Mouse (Mus musculus): Measurements from ENCODE around the gene Grap2. TPM values are rescaled to one million over a fixed set of nuclear protein-coding genes. Genes with fewer than 3 reads are reported as not detected.

Grap2 gene
- total RNA-seq, 1 experiment from 2014 or later: 108 TPM

GRCm38 (mm10) chr15:80590641-80591040 lies 18.2 kb downstream of the Grap2 start:
- no peak for ATAC-seq (ENCODE audit: extremely low read depth, insufficient number of reproducible peaks, low FRiP score, poor library complexity, severe bottlenecking)

GRCm38 (mm10) chr15:80592737-80593136 lies 20.3 kb downstream of the Grap2 start:
- no peak for ATAC-seq (ENCODE audit: extremely low read depth, insufficient number of reproducible peaks, low FRiP score, poor library complexity, severe bottlenecking)

- no peak for ATAC-seq (ENCODE audit: extremely low read depth, insufficient number of reproducible peaks, low FRiP score, poor library complexity, severe bottlenecking)
Measured at GRCm38 (mm10) chr15:80593877-80594276, 21.5 kb downstream of the Grap2 start.

GRCm38 (mm10) chr15:80598750-80599149 lies 26.4 kb downstream of the Grap2 start:
- no peak for ATAC-seq (ENCODE audit: extremely low read depth, insufficient number of reproducible peaks, low FRiP score, poor library complexity, severe bottlenecking)

GRCm38 (mm10) chr15:80599213-80599750 lies 26.9 kb downstream of the Grap2 start:
- peak; percentile 81 for ATAC-seq (ENCODE audit: extremely low read depth, insufficient number of reproducible peaks, low FRiP score, poor library complexity, severe bottlenecking)

- no peak for ATAC-seq (ENCODE audit: extremely low read depth, insufficient number of reproducible peaks, low FRiP score, poor library complexity, severe bottlenecking)
Measured at GRCm38 (mm10) chr15:80599843-80600242, 27.4 kb downstream of the Grap2 start.

GRCm38 (mm10) chr15:80601456-80601855 lies 29.1 kb downstream of the Grap2 start:
- ATAC-seq (ENCODE audit: extremely low read depth, insufficient number of reproducible peaks, low FRiP score, poor library complexity, severe bottlenecking): no peak

- ATAC-seq (ENCODE audit: extremely low read depth, insufficient number of reproducible peaks, low FRiP score, poor library complexity, severe bottlenecking): no peak
Measured at GRCm38 (mm10) chr15:80602487-80602886, 30.1 kb downstream of the Grap2 start.

GRCm38 (mm10) chr15:80604026-80604425 lies 31.6 kb downstream of the Grap2 start:
- ATAC-seq (ENCODE audit: extremely low read depth, insufficient number of reproducible peaks, low FRiP score, poor library complexity, severe bottlenecking): no peak

GRCm38 (mm10) chr15:80607970-80608369 lies 35.6 kb downstream of the Grap2 start:
- ATAC-seq (ENCODE audit: extremely low read depth, insufficient number of reproducible peaks, low FRiP score, poor library complexity, severe bottlenecking): no peak

GRCm38 (mm10) chr15:80610335-80610734 lies 37.9 kb downstream of the Grap2 start:
- no peak for ATAC-seq (ENCODE audit: extremely low read depth, insufficient number of reproducible peaks, low FRiP score, poor library complexity, severe bottlenecking)

- ATAC-seq (ENCODE audit: extremely low read depth, insufficient number of reproducible peaks, low FRiP score, poor library complexity, severe bottlenecking): peak; percentile 35; the same call in 1 of the 2 replicates
Measured at GRCm38 (mm10) chr15:80611478-80611877, 39.1 kb downstream of the Grap2 start.

GRCm38 (mm10) chr15:80613904-80614303 lies 41.5 kb downstream of the Grap2 start:
- ATAC-seq (ENCODE audit: extremely low read depth, insufficient number of reproducible peaks, low FRiP score, poor library complexity, severe bottlenecking): no peak

- ATAC-seq (ENCODE audit: extremely low read depth, insufficient number of reproducible peaks, low FRiP score, poor library complexity, severe bottlenecking): peak; percentile 34; the same call in 1 of the 2 replicates
Measured at GRCm38 (mm10) chr15:80614500-80615289, 42.3 kb downstream of the Grap2 start.

- ATAC-seq (ENCODE audit: extremely low read depth, insufficient number of reproducible peaks, low FRiP score, poor library complexity, severe bottlenecking): no peak
Measured at GRCm38 (mm10) chr15:80615290-80615570, 42.8 kb downstream of the Grap2 start.

- no peak for ATAC-seq (ENCODE audit: extremely low read depth, insufficient number of reproducible peaks, low FRiP score, poor library complexity, severe bottlenecking)
Measured at GRCm38 (mm10) chr15:80615636-80616383, 43.4 kb downstream of the Grap2 start.

- peak; percentile 23; the same call in 1 of the 2 replicates for ATAC-seq (ENCODE audit: extremely low read depth, insufficient number of reproducible peaks, low FRiP score, poor library complexity, severe bottlenecking)
Measured at GRCm38 (mm10) chr15:80617839-80618238, 45.4 kb downstream of the Grap2 start.

GRCm38 (mm10) chr15:80619166-80619565 lies 46.8 kb downstream of the Grap2 start:
- no peak for ATAC-seq (ENCODE audit: extremely low read depth, insufficient number of reproducible peaks, low FRiP score, poor library complexity, severe bottlenecking)

GRCm38 (mm10) chr15:80619786-80620185 lies 47.4 kb downstream of the Grap2 start:
- ATAC-seq (ENCODE audit: extremely low read depth, insufficient number of reproducible peaks, low FRiP score, poor library complexity, severe bottlenecking): peak; percentile 83

GRCm38 (mm10) chr15:80620371-80620770 lies 48.0 kb downstream of the Grap2 start:
- no peak for ATAC-seq (ENCODE audit: extremely low read depth, insufficient number of reproducible peaks, low FRiP score, poor library complexity, severe bottlenecking)
